Mouse (Mus musculus): ENCODE measurements around the gene Slc17a9. TPM values are rescaled to one million over a fixed set of nuclear protein-coding genes. Genes with fewer than 3 reads are reported as not detected.
A peak's percentile ranks its signal among the peaks of the same experiment; 100 is the strongest.

Slc17a9 gene
- polyA plus RNA-seq, 1 experiment from 2014 or later, result not detected

- Histone ChIP-seq H3K27ac (ENCODE audit: low read depth, low read length) (peak overlapping the region; percentile 42), H3K9ac (ENCODE audit: low read length) (peak overlapping the region; percentile 28; the same call in 1 of the 2 replicates), H3K9me3 (ENCODE audit: control insufficient read depth, low read length) (no peaks in the 10 kb centered on the region), H3K27me3 (ENCODE audit: control insufficient read depth, insufficient read depth, low read length) (no peaks in the 10 kb centered on the region; the same call in 1 of the 2 replicates), H3K4me2 (no peak overlapping the region; the same call in 1 of the 2 replicates), H3K4me1 (ENCODE audit: control insufficient read depth, insufficient read depth, low read length) (peaks cover 13% of the 10 kb centered on the region), H3K4me3 (ENCODE audit: low read depth, low read length) (no peak overlapping the region), H3K36me3 (ENCODE audit: control insufficient read depth, insufficient read depth, low read length) (no peaks in the 10 kb centered on the region)
- DNase-seq (ENCODE audit: low spot score, missing footprints) (peak; percentile 89), ATAC-seq (ENCODE audit: low FRiP score) (peak; percentile 88)
- 39% methylated on average over 15 of the region's 15 CpGs for WGBS
These were observed 33.6 kb downstream of the Slc17a9 start for GRCm38 (mm10) chr2:180758513-180759263.

- Histone ChIP-seq H3K27ac (ENCODE audit: low read depth, low read length) (no peak overlapping the region), H3K4me2 (no peak overlapping the region), H3K36me3 (ENCODE audit: control insufficient read depth, insufficient read depth, low read length) (no peaks in the 10 kb centered on the region), H3K9ac (ENCODE audit: low read length) (no peak overlapping the region), H3K4me1 (ENCODE audit: control insufficient read depth, insufficient read depth, low read length) (no peaks in the 10 kb centered on the region), H3K9me3 (ENCODE audit: control insufficient read depth, low read length) (no peaks in the 10 kb centered on the region), H3K4me3 (ENCODE audit: low read depth, low read length) (no peak overlapping the region), H3K27me3 (ENCODE audit: control insufficient read depth, insufficient read depth, low read length) (no peaks in the 10 kb centered on the region)
- ATAC-seq (ENCODE audit: low FRiP score), result no peak
- 79% methylated on average over 11 of the region's 11 CpGs for WGBS
- peak; percentile 76 for DNase-seq (ENCODE audit: low spot score, missing footprints)
These were observed 39.9 kb downstream of the Slc17a9 start for GRCm38 (mm10) chr2:180764986-180765385.

GRCm38 (mm10) chr2:180765713-180766112 lies 40.6 kb downstream of the Slc17a9 start:
- Histone ChIP-seq H3K9me3 (ENCODE audit: control insufficient read depth, low read length) (no peaks in the 10 kb centered on the region), H3K27me3 (ENCODE audit: control insufficient read depth, insufficient read depth, low read length) (no peaks in the 10 kb centered on the region), H3K27ac (ENCODE audit: low read depth, low read length) (no peak overlapping the region), H3K36me3 (ENCODE audit: control insufficient read depth, insufficient read depth, low read length) (no peaks in the 10 kb centered on the region), H3K4me1 (ENCODE audit: control insufficient read depth, insufficient read depth, low read length) (no peaks in the 10 kb centered on the region), H3K4me2 (no peak overlapping the region), H3K4me3 (ENCODE audit: low read depth, low read length) (no peak overlapping the region), H3K9ac (ENCODE audit: low read length) (no peak overlapping the region)
- ATAC-seq (ENCODE audit: low FRiP score) (no peak), DNase-seq (ENCODE audit: low spot score, missing footprints) (peak; percentile 28)
- 76% methylated on average over 7 of the region's 7 CpGs for WGBS

GRCm38 (mm10) chr2:180775223-180775622 lies 50.2 kb downstream of the Slc17a9 start:
- WGBS, result 3% methylated on average over 12 of the region's 12 CpGs
- no peak overlapping the region for H3K9ac ChIP-seq (ENCODE audit: low read length)
- ATAC-seq (ENCODE audit: low FRiP score) (no peak), DNase-seq (ENCODE audit: low spot score, missing footprints) (no peak)
- no peak overlapping the region for H3K27ac ChIP-seq (ENCODE audit: low read depth, low read length)
- no peaks in the 10 kb centered on the region for H3K4me1 ChIP-seq (ENCODE audit: control insufficient read depth, insufficient read depth, low read length)
- peak overlapping the region; percentile 31; the same call in 1 of the 2 replicates for H3K4me2 ChIP-seq
- peak overlapping the region; percentile 30 for H3K4me3 ChIP-seq (ENCODE audit: low read depth, low read length)
- H3K9me3 ChIP-seq (ENCODE audit: control insufficient read depth, low read length), result no peaks in the 10 kb centered on the region
- no peaks in the 10 kb centered on the region for H3K36me3 ChIP-seq (ENCODE audit: control insufficient read depth, insufficient read depth, low read length)
- peaks cover 61% of the 10 kb centered on the region for H3K27me3 ChIP-seq (ENCODE audit: control insufficient read depth, insufficient read depth, low read length)

GRCm38 (mm10) chr2:180775641-180776040 lies 50.6 kb downstream of the Slc17a9 start:
- ATAC-seq (ENCODE audit: low FRiP score) (no peak), DNase-seq (ENCODE audit: low spot score, missing footprints) (peak; percentile 93)
- no peaks in the 10 kb centered on the region for H3K36me3 ChIP-seq (ENCODE audit: control insufficient read depth, insufficient read depth, low read length)
- H3K27ac ChIP-seq (ENCODE audit: low read depth, low read length), result no peak overlapping the region
- WGBS, result 2% methylated on average over 15 of the region's 15 CpGs
- H3K4me3 ChIP-seq (ENCODE audit: low read depth, low read length), result peak overlapping the region; percentile 30
- H3K27me3 ChIP-seq (ENCODE audit: control insufficient read depth, insufficient read depth, low read length), result peaks cover 61% of the 10 kb centered on the region
- H3K4me2 ChIP-seq, result peak overlapping the region; percentile 31; the same call in 1 of the 2 replicates
- H3K9ac ChIP-seq (ENCODE audit: low read length), result no peak overlapping the region
- no peaks in the 10 kb centered on the region for H3K4me1 ChIP-seq (ENCODE audit: control insufficient read depth, insufficient read depth, low read length)
- H3K9me3 ChIP-seq (ENCODE audit: control insufficient read depth, low read length), result no peaks in the 10 kb centered on the region

GRCm38 (mm10) chr2:180776793-180777192 lies 51.7 kb downstream of the Slc17a9 start, which contains the start of gene Bhlhe23:
Bhlhe23 (minus strand) TSS chr2:180776900.
- Histone ChIP-seq H3K4me2 (peak within 1 kb of the TSS; percentile 31), H3K27me3 (ENCODE audit: control insufficient read depth, insufficient read depth, low read length) (peaks cover 61% of the 10 kb centered on the region), H3K4me1 (ENCODE audit: control insufficient read depth, insufficient read depth, low read length) (no peaks in the 10 kb centered on the region), H3K36me3 (ENCODE audit: control insufficient read depth, insufficient read depth, low read length) (no peaks in the 10 kb centered on the region), H3K9me3 (ENCODE audit: control insufficient read depth, low read length) (no peaks in the 10 kb centered on the region), H3K27ac (ENCODE audit: low read depth, low read length) (no peak within 1 kb of the TSS), H3K4me3 (ENCODE audit: low read depth, low read length) (peak within 1 kb of the TSS; percentile 30), H3K9ac (ENCODE audit: low read length) (no peak within 1 kb of the TSS)
- DNase-seq (ENCODE audit: low spot score, missing footprints) (peak; percentile 90), ATAC-seq (ENCODE audit: low FRiP score) (no peak)
- WGBS, result 2% methylated on average over 28 of the region's 28 CpGs

GRCm38 (mm10) chr2:180779226-180780104 lies 54.4 kb downstream of the Slc17a9 start:
- WGBS, result 26% methylated on average over 12 of the region's 12 CpGs
- peak; percentile 38; the same call in 1 of the 2 replicates for ATAC-seq (ENCODE audit: low FRiP score)
- H3K4me3 ChIP-seq (ENCODE audit: low read depth, low read length), result no peak overlapping the region

GRCm38 (mm10) chr2:180780282-180780681 lies 55.2 kb downstream of the Slc17a9 start:
- ATAC-seq (ENCODE audit: low FRiP score), result no peak
- Histone ChIP-seq H3K4me2 (no peak overlapping the region), H3K27me3 (ENCODE audit: control insufficient read depth, insufficient read depth, low read length) (peaks cover 42% of the 10 kb centered on the region), H3K4me1 (ENCODE audit: control insufficient read depth, insufficient read depth, low read length) (no peaks in the 10 kb centered on the region), H3K4me3 (ENCODE audit: low read depth, low read length) (no peak overlapping the region), H3K9ac (ENCODE audit: low read length) (no peak overlapping the region), H3K36me3 (ENCODE audit: control insufficient read depth, insufficient read depth, low read length) (no peaks in the 10 kb centered on the region), H3K27ac (ENCODE audit: low read depth, low read length) (no peak overlapping the region), H3K9me3 (ENCODE audit: control insufficient read depth, low read length) (no peaks in the 10 kb centered on the region)
- DNase-seq (ENCODE audit: low spot score, missing footprints), result peak; percentile 65
- 0% methylated on average over 2 of the region's 2 CpGs for WGBS

More at GRCm38 (mm10) chr2:180779226-180780104, 54.4 kb downstream of the Slc17a9 start:
- DNase-seq (ENCODE audit: low spot score, missing footprints), result peak; percentile 93
- Histone ChIP-seq H3K36me3 (ENCODE audit: control insufficient read depth, insufficient read depth, low read length) (no peaks in the 10 kb centered on the region), H3K4me1 (ENCODE audit: control insufficient read depth, insufficient read depth, low read length) (no peaks in the 10 kb centered on the region), H3K4me2 (no peak overlapping the region), H3K9ac (ENCODE audit: low read length) (no peak overlapping the region), H3K27ac (ENCODE audit: low read depth, low read length) (no peak overlapping the region), H3K9me3 (ENCODE audit: control insufficient read depth, low read length) (no peaks in the 10 kb centered on the region), H3K27me3 (ENCODE audit: control insufficient read depth, insufficient read depth, low read length) (peaks cover 48% of the 10 kb centered on the region)

GRCm38 (mm10) chr2:180786732-180787131 lies 61.7 kb downstream of the Slc17a9 start:
- Histone ChIP-seq H3K36me3 (ENCODE audit: control insufficient read depth, insufficient read depth, low read length) (no peaks in the 10 kb centered on the region), H3K4me1 (ENCODE audit: control insufficient read depth, insufficient read depth, low read length) (no peaks in the 10 kb centered on the region), H3K27ac (ENCODE audit: low read depth, low read length) (no peak overlapping the region), H3K27me3 (ENCODE audit: control insufficient read depth, insufficient read depth, low read length) (no peaks in the 10 kb centered on the region), H3K9me3 (ENCODE audit: control insufficient read depth, low read length) (no peaks in the 10 kb centered on the region), H3K9ac (ENCODE audit: low read length) (no peak overlapping the region), H3K4me3 (ENCODE audit: low read depth, low read length) (no peak overlapping the region), H3K4me2 (no peak overlapping the region)
- peak; percentile 91 for DNase-seq (ENCODE audit: low spot score, missing footprints)
- no peak for ATAC-seq (ENCODE audit: low FRiP score)
